Mouse (Mus musculus) limb, embryonic 15.5 days (tissue): ENCODE measurements around the gene Hsd17b14. TPM values are rescaled to one million over a fixed set of nuclear protein-coding genes. Genes with fewer than 3 reads are reported as not detected.
A peak's percentile ranks its signal among the peaks of the same experiment; 100 is the strongest.
"Not testable (repeated sequence)": the region's sequence is repeated elsewhere in the genome, so short reads cannot be mapped to it uniquely, and the experiment has no call there.

Source experiments
- ATAC-seq: fragments of 200-750 bp; cut with Nextera tagmentation; 2 replicates; pipeline ENCODE4 v1.8.0; 2017; ENCODE audit warnings: low read depth, moderate TSS enrichment; ENCODE audit not compliant: insufficient number of reproducible peaks, low FRiP score, low TSS enrichment
- H3K27ac ChIP-seq: fragments of 300-500 bp; sonication (generic); 2 replicates; pipeline ENCODE4 v1.5.1; 2015; ENCODE audit warnings: moderate library complexity, mild to moderate bottlenecking, inconsistent platforms
- H3K27me3 ChIP-seq: fragments of 300-500 bp; sonication (generic); 2 replicates; pipeline ENCODE4 v1.6.1; 2015; ENCODE audit warnings: inconsistent platforms
- H3K36me3 ChIP-seq: fragments of 300-500 bp; sonication (generic); 2 replicates; pipeline ENCODE4 v1.6.1; 2015; ENCODE audit warnings: inconsistent platforms
- H3K4me1 ChIP-seq: fragments of 300-500 bp; sonication (generic); 2 replicates; pipeline ENCODE4 v1.6.1; 2015; ENCODE audit warnings: inconsistent platforms
- H3K4me2 ChIP-seq: fragments of 300-500 bp; sonication (generic); 2 replicates; pipeline ENCODE4 v1.6.1; 2015; ENCODE audit warnings: mild to moderate bottlenecking, inconsistent platforms
- H3K4me3 ChIP-seq: fragments of 300-500 bp; sonication (generic); 2 replicates; pipeline ENCODE4 v1.5.1; 2015; ENCODE audit warnings: mild to moderate bottlenecking, inconsistent platforms
- H3K9ac ChIP-seq: fragments of 300-500 bp; sonication (generic); 2 replicates; pipeline ENCODE4 v1.6.1; 2015; ENCODE audit warnings: inconsistent platforms
- H3K9me3 ChIP-seq: fragments of 300-500 bp; sonication (generic); 2 replicates; pipeline ENCODE4 v1.6.1; 2016; ENCODE audit warnings: inconsistent platforms
- WGBS: fragments of 180-500 bp; shearing (Covaris S2); methylation state at CpG from one replicate; pipeline ENCODE4 v1.1.7; 2015; 5-methylcytosine and 5-hydroxymethylcytosine counted together
- polyA plus RNA-seq: library from polyadenylated mRNA; unstranded; fragments of >200 nt; fragmentation: Nextera tagmentation; extraction: Ambion mirVana; gene quantifications from 2 replicates; pipeline ENCODE4 v1.2.1, GENCODE M21; 2015

The Hsd17b14 gene
- polyA plus RNA-seq, 1 experiment from 2014 or later, result 1.1 TPM

DNA sequence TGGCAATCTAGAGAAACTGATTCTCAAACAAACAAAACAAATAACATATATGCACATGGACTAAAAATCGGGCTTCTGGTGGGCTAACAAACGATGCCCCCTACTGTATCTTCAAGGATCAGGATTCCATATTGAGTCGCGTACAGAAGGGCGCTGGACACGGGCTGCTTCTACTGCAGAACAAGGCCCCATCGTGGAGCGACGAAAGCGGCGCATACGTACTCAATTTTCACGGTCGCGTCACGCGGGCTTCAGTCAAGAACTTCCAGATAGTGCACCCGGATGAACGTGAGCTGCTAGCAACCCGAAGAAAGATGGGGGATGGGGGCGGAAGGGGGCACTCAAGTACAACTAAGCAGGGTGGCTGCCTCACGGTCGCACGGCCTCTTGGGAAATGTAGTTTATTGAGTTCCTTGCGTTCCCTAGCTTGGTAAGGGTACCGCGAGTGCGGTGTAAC lies 32.9 kb upstream of the Hsd17b14 start:
- H3K36me3 ChIP-seq, result peaks cover 7% of the 10 kb centered on the region; the same call in 1 of the 2 replicates
- peak overlapping the region; percentile 49 for H3K4me3 ChIP-seq
- H3K9me3 ChIP-seq, result no peaks in the 10 kb centered on the region
- H3K4me1 ChIP-seq, result peaks cover 39% of the 10 kb centered on the region
- H3K27me3 ChIP-seq, result no peaks in the 10 kb centered on the region
- peak overlapping the region; percentile 90 for H3K27ac ChIP-seq
- H3K9ac ChIP-seq, result peak overlapping the region; percentile 43; the same call in 1 of the 2 replicates
- WGBS, result under 1% methylated on average over 28 of the region's 28 CpGs
- peak; percentile 52 for ATAC-seq
- peak overlapping the region; percentile 47 for H3K4me2 ChIP-seq

DNA sequence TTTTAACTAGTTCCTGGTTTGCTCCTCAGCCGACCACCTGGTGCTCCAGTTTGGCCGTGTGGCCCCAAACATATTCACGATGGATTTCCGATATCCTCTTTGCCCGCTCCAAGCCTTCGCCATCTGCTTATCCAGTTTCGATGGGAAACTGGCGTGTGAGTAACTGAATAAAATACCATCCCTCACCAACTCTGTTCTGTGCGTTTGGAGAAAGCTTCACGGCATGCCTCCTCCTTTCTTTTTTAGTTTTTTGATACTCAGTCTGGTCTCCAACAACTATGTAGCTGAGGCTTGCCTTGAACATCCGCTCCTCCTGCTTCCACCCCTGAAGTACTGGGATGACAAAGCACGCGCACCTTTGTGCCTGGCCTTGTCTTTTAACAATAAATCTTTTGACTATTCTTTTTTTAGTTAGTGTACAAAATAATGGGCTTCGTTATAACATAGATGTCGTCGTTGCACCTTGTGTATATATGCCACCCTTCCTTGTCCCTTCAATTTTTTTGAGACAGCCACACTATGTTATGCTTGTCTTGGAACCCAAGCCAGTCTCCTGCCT lies 32.4 kb upstream of the Hsd17b14 start:
- WGBS, result 55% methylated on average over 16 of the region's 16 CpGs
- H3K4me3 ChIP-seq, result peak overlapping the region; percentile 49
- no peaks in the 10 kb centered on the region for H3K9me3 ChIP-seq
- H3K36me3 ChIP-seq, result peaks cover 7% of the 10 kb centered on the region; the same call in 1 of the 2 replicates
- ATAC-seq, result no peak
- H3K9ac ChIP-seq, result no peak overlapping the region
- peak overlapping the region; percentile 47 for H3K4me2 ChIP-seq
- no peaks in the 10 kb centered on the region for H3K27me3 ChIP-seq
- peaks cover 39% of the 10 kb centered on the region for H3K4me1 ChIP-seq
- peak overlapping the region; percentile 90 for H3K27ac ChIP-seq

GRCm38 (mm10) chr7:45522957-45523676 lies 31.6 kb upstream of the Hsd17b14 start:
- WGBS, result 62% methylated on average over 18 of the region's 18 CpGs
- Histone ChIP-seq H3K4me3 (0 out of 2 replicates have a peak overlapping the region, but pooled peaks have one; percentile 9), H3K27me3 (no peaks in the 10 kb centered on the region), H3K27ac (peak overlapping the region; percentile 17; the same call in 1 of the 2 replicates), H3K9me3 (no peaks in the 10 kb centered on the region), H3K4me2 (peak overlapping the region; percentile 26; the same call in 1 of the 2 replicates), H3K9ac (no peak overlapping the region), H3K4me1 (peaks cover 39% of the 10 kb centered on the region), H3K36me3 (peaks cover 7% of the 10 kb centered on the region; the same call in 1 of the 2 replicates)
- ATAC-seq, result no peak

- no peak for ATAC-seq
- peak overlapping the region; percentile 26; the same call in 1 of the 2 replicates for H3K4me2 ChIP-seq
- 65% methylated on average over 13 of the region's 13 CpGs for WGBS
- H3K9me3 ChIP-seq, result no peaks in the 10 kb centered on the region
- H3K4me1 ChIP-seq, result peaks cover 40% of the 10 kb centered on the region
- no peaks in the 10 kb centered on the region for H3K27me3 ChIP-seq
- 0 out of 2 replicates have a peak overlapping the region, but pooled peaks have one; percentile 9 for H3K4me3 ChIP-seq
- no peak overlapping the region for H3K9ac ChIP-seq
- H3K36me3 ChIP-seq, result peaks cover 7% of the 10 kb centered on the region; the same call in 1 of the 2 replicates
- peak overlapping the region; percentile 17; the same call in 1 of the 2 replicates for H3K27ac ChIP-seq
Observed at GRCm38 (mm10) chr7:45523678-45524170, 31.0 kb upstream of the Hsd17b14 start.

DNA sequence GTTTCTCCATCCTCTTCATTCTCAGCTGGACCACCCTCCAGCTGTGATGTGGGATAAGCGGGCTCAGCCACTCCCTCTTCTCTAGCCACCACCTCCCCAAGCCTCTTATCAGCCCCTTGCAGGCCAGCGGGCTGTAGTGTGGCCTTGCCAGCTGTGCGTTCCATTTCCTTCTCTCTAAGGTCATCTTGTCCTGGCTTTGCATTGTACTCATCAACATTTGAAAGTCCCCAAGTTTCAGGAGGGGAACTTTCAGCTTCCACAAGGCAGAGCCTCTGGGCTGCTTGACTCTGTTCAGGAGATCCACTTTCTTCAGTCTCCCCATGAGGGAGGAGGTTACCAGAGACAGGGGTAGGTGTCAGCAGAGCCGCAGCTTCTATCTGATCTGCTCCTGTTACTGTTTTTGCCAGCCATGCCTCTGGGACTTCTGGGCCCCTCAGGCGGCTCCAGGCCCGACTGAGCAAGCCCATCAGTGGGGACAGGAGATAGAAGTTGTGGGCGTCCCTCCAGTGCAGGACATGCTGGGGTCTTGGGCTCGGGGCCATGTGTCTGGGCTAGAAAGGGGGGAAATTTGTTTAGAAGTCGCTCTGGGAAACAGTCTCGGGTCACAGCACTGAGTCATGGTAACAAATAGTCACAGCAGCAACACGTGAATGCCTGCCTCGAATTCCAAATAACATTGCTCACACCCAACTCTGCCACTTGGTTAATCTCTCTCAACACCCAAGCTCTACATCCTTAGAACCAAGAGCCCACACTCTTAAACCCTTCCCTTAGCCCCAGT lies 29.7 kb upstream of the Hsd17b14 start:
- Histone ChIP-seq H3K9me3 (no peaks in the 10 kb centered on the region), H3K9ac (peak overlapping the region; percentile 84), H3K4me1 (peaks cover 45% of the 10 kb centered on the region), H3K4me2 (peak overlapping the region; percentile 73), H3K27me3 (no peaks in the 10 kb centered on the region), H3K36me3 (peaks cover 7% of the 10 kb centered on the region; the same call in 1 of the 2 replicates), H3K4me3 (peak overlapping the region; percentile 83), H3K27ac (peak overlapping the region; percentile 97)
- 26% methylated on average over 12 of the region's 12 CpGs for WGBS
- no peak for ATAC-seq

DNA sequence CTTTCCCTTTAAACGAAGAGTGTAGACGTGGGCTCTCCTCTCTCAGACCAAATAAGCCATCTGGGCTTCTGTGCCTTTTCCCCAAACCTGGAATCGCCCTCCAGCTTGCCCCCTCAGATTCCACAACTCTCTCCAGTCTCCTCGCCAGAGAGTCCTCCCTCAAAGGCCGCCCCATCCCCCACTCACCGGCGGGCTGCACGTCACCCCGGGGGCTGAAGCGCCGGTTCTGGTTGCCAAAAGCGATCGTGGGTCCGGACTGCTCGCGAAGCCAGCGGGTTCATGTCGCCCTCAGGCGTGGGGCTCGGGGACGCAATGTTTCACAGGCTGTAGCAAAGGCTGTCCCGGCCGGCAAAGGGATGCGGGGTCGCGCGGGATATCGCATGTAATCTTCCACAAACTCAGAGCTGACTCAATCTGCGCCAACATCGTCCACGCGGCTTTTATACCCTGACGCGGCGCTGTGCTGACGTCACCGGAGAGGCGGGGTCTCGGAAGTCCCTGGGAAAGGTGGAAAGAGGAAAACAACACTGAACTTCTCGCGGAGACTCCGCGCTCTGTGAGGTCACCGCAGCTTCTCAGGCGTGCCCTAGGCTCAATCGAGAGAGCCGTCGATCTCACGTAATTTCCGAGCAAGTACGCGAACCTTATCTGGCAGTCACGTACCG lies 28.8 kb upstream of the Hsd17b14 start, which contains the start of the genes Ppp1r15a and Plekha4:
TSS of gene Ppp1r15a (minus strand) at position 460 of the 665 bp plus-strand sequence.
TSS of gene Plekha4 (plus strand) at position 522 of the 665 bp plus-strand sequence.
- Histone ChIP-seq H3K9ac (peak within 1 kb of the TSS; percentile 84), H3K9me3 (no peaks in the 10 kb centered on the region), H3K27ac (peak within 1 kb of the TSS; percentile 97), H3K4me3 (peak within 1 kb of the TSS; percentile 83), H3K27me3 (no peaks in the 10 kb centered on the region), H3K4me1 (peaks cover 54% of the 10 kb centered on the region), H3K36me3 (peaks cover 7% of the 10 kb centered on the region; the same call in 1 of the 2 replicates), H3K4me2 (peak within 1 kb of the TSS; percentile 73)
- under 1% methylated on average over 54 of the region's 54 CpGs for WGBS
- ATAC-seq, result peak; percentile 83

- no peak for ATAC-seq
- Histone ChIP-seq H3K9me3 (no peaks in the 10 kb centered on the region), H3K9ac (peak overlapping the region; percentile 84; the same call in 1 of the 2 replicates), H3K4me1 (peaks cover 50% of the 10 kb centered on the region), H3K27me3 (no peaks in the 10 kb centered on the region), H3K27ac (peak overlapping the region; percentile 97), H3K36me3 (peaks cover 7% of the 10 kb centered on the region; the same call in 1 of the 2 replicates), H3K4me3 (peak overlapping the region; percentile 83), H3K4me2 (peak overlapping the region; percentile 73)
- WGBS, result 22% methylated on average over 7 of the region's 7 CpGs
Observed at GRCm38 (mm10) chr7:45526474-45527120, 28.1 kb upstream of the Hsd17b14 start.

- not testable (repeated sequence) for H3K36me3 ChIP-seq, H3K9ac ChIP-seq, H3K27ac ChIP-seq, H3K4me3 ChIP-seq, H3K27me3 ChIP-seq, H3K4me2 ChIP-seq, H3K9me3 ChIP-seq, ATAC-seq
- peaks cover 48% of the 10 kb centered on the region for H3K4me1 ChIP-seq
- WGBS, result 90% methylated on average over 6 of the region's 6 CpGs
Observed at GRCm38 (mm10) chr7:45527169-45527568, 27.5 kb upstream of the Hsd17b14 start.

DNA sequence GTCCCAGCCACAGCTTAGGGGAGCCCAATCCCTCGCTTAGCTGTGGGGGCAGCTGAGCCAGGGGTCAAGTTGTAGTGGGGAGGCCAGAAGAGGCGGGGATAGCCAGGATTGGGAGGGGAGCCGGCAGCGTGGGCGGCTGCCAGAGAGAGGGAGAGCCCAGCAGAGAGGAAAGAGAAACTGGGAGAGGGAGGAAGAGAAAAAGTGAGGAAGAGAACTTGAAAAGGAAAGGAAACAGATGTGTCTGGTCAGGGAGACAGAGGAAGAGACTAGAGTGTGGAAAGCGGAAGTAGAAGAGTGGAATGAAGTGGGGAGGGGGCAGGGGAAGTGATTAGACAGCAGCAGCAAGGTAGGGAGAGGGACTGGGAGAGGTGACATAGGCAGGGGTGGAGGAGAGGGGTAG lies 25.2 kb upstream of the Hsd17b14 start:
- Histone ChIP-seq H3K27ac (no peak overlapping the region; the same call in 1 of the 2 replicates), H3K4me3 (no peak overlapping the region), H3K4me2 (no peak overlapping the region), H3K36me3 (peaks cover 3% of the 10 kb centered on the region; the same call in 1 of the 2 replicates), H3K27me3 (no peaks in the 10 kb centered on the region), H3K9me3 (no peaks in the 10 kb centered on the region), H3K9ac (no peak overlapping the region), H3K4me1 (peaks cover 30% of the 10 kb centered on the region)
- 12% methylated on average over 6 of the region's 6 CpGs for WGBS
- ATAC-seq, result no peak

- H3K27ac ChIP-seq, result peak overlapping the region; percentile 69
- peak overlapping the region; percentile 8; the same call in 1 of the 2 replicates for H3K4me2 ChIP-seq
- 51% methylated on average over 2 of the region's 2 CpGs for WGBS
Observed at GRCm38 (mm10) chr7:45530643-45531042, 24.1 kb upstream of the Hsd17b14 start.

More at GRCm38 (mm10) chr7:45530643-45531042, 24.1 kb upstream of the Hsd17b14 start:
- Histone ChIP-seq H3K4me3 (no peak overlapping the region), H3K9ac (no peak overlapping the region), H3K36me3 (no peaks in the 10 kb centered on the region), H3K4me1 (peaks cover 22% of the 10 kb centered on the region), H3K9me3 (no peaks in the 10 kb centered on the region), H3K27me3 (no peaks in the 10 kb centered on the region)
- ATAC-seq, result no peak
